ENCODE assay signal across 8 mouse cellular contexts in the genomic region with DNA sequence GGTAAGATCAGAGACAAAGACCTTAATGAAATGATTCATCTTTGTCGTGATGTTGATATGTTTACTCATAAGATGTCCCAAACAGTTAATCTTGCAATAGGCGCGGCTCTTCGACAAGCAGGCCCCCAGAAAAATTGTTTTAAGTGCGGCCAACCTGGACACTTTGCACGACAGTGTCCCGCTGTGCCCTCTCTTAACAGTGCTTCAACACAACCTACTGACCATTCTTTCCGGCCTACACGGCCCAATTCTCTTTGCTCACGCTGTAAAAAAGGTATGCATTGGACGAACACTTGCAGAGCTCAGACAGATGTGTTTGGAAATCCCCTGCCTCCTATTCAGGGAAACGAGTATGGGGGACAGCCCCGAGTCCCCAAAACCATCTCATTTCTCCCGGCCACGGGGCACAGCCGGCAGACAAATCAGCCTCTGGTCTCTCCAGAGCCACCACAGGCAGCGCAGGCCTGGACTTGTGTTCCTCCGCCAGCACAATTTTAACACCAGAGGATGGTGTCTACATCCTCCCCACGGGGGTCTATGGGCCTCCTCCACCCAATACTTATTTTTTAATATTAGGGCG. TPM values are rescaled to one million over a fixed set of nuclear protein-coding genes. Genes with fewer than 3 reads are reported as not detected.
DNase-seq lines count a peak whose midpoint lies in the region; ATAC-seq lines count a peak whose summit lies in the region.
"Not testable (repeated sequence)": the region's sequence is repeated elsewhere in the genome, so short reads cannot be mapped to it uniquely, and the experiment has no call there.
"Had no signal": no experiment of that assay in that cellular context is flagged by ENCODE, and none has a peak within 500 bp of the region (broad histone marks: within the 10 kb centered on the region; RNA-seq: fewer than 3 reads in every experiment).

No protein-coding gene starts in this region.

- whole genome bisulfite sequencing in embryonic facial prominence, embryonic 15.5 days = 39% methylated on average over 20 of the region's 20 CpGs
- WGBS in heart, embryonic 11.5 days (ENCODE audit: insufficient replicate concordance) = 27% methylated on average over 20 of the region's 20 CpGs
- 24% methylated on average over 20 of the region's 20 CpGs for WGBS in hindbrain, embryonic 16.5 days
- 16% methylated on average over 20 of the region's 20 CpGs for WGBS in limb, embryonic 12.5 days
- WGBS in lung, embryonic 16.5 days = 43% methylated on average over 20 of the region's 20 CpGs
- 15% methylated on average over 20 of the region's 20 CpGs for WGBS in neural tube, embryonic 12.5 days

- peak overlapping the region; percentile 80 for H3K4me2 ChIP-seq in embryonic facial prominence, embryonic 15.5 days (replicated peaks)
- H3K4me2 ChIP-seq in heart, embryonic 11.5 days = peak overlapping the region; percentile 71; the same call in 1 of the 2 replicates
- H3K4me2 ChIP-seq in hindbrain, embryonic 16.5 days (ENCODE audit: low read length) = peak overlapping the region; percentile 58
- H3K4me2 ChIP-seq in limb, embryonic 12.5 days = peak overlapping the region; percentile 76
- H3K4me2 ChIP-seq in lung, embryonic 16.5 days (ENCODE audit: low read depth, low read length) = peak overlapping the region; percentile 60; the same call in 1 of the 2 replicates
- H3K4me2 ChIP-seq in neural tube, embryonic 12.5 days (replicated peaks) = peak overlapping the region; percentile 83

- H3K4me3 ChIP-seq in embryonic facial prominence, embryonic 15.5 days (replicated peaks); heart, embryonic 11.5 days (ENCODE audit: low read depth, low read length); hindbrain, embryonic 16.5 days (ENCODE audit: low read length); limb, embryonic 12.5 days (replicated peaks); lung, embryonic 16.5 days (ENCODE audit: low read length); neural tube, embryonic 12.5 days: not testable (repeated sequence)

- H3K9ac ChIP-seq in embryonic facial prominence, embryonic 15.5 days; heart, embryonic 11.5 days (ENCODE audit: low read depth, low read length); hindbrain, embryonic 16.5 days (ENCODE audit: low read depth, low read length); limb, embryonic 12.5 days (replicated peaks); lung, embryonic 16.5 days (ENCODE audit: low read length); neural tube, embryonic 12.5 days: not testable (repeated sequence)

- ATAC-seq in embryonic facial prominence, embryonic 15.5 days (ENCODE audit: insufficient number of reproducible peaks, low FRiP score, low TSS enrichment, low read depth); heart, embryonic 11.5 days (replicated peaks; ENCODE audit: insufficient number of reproducible peaks, low FRiP score, low TSS enrichment); hindbrain, embryonic 16.5 days; limb, embryonic 12.5 days (ENCODE audit: insufficient number of reproducible peaks, insufficient read depth, low FRiP score, low TSS enrichment, low read depth); lung, embryonic 16.5 days (ENCODE audit: low read depth); neural tube, embryonic 12.5 days (ENCODE audit: low FRiP score, low read depth): not testable (repeated sequence)

- H3K27me3 ChIP-seq in embryonic facial prominence, embryonic 15.5 days; heart, embryonic 11.5 days (ENCODE audit: control insufficient read depth, insufficient read depth, low read length); hindbrain, embryonic 16.5 days (replicated peaks; ENCODE audit: control insufficient read depth, insufficient read depth, low read length); limb, embryonic 12.5 days; lung, embryonic 16.5 days (ENCODE audit: control insufficient read depth, insufficient read depth, low read depth, low read length); neural tube, embryonic 12.5 days (replicated peaks): not testable (repeated sequence)

- peak; percentile 13 for DNase-seq in adrenal gland, postnatal 25 days

- not testable (repeated sequence) for H3K36me3 ChIP-seq in embryonic facial prominence, embryonic 15.5 days; heart, embryonic 11.5 days (ENCODE audit: control insufficient read depth, insufficient read depth, low read length); hindbrain, embryonic 16.5 days (ENCODE audit: control insufficient read depth, insufficient read depth, low read length); limb, embryonic 12.5 days; lung, embryonic 16.5 days (ENCODE audit: control insufficient read depth, insufficient read depth, low read length); neural tube, embryonic 12.5 days

- H3K9me3 ChIP-seq in embryonic facial prominence, embryonic 15.5 days (replicated peaks); heart, embryonic 11.5 days (replicated peaks; ENCODE audit: control insufficient read depth, low read length); hindbrain, embryonic 16.5 days (ENCODE audit: control insufficient read depth, low read length); limb, embryonic 12.5 days; lung, embryonic 16.5 days (ENCODE audit: control insufficient read depth, low read length); neural tube, embryonic 12.5 days: not testable (repeated sequence)

- H3K4me1 ChIP-seq in embryonic facial prominence, embryonic 15.5 days; heart, embryonic 11.5 days (ENCODE audit: control insufficient read depth, insufficient read depth, low read length); hindbrain, embryonic 16.5 days (ENCODE audit: control insufficient read depth, insufficient read depth, low read depth, low read length); limb, embryonic 12.5 days (replicated peaks); lung, embryonic 16.5 days (replicated peaks; ENCODE audit: control insufficient read depth, insufficient read depth, low read length); neural tube, embryonic 12.5 days: not testable (repeated sequence)

- H3K27ac ChIP-seq in embryonic facial prominence, embryonic 15.5 days (replicated peaks); heart, embryonic 11.5 days (ENCODE audit: low read depth, low read length); hindbrain, embryonic 16.5 days (ENCODE audit: low read depth, low read length); limb, embryonic 12.5 days; lung, embryonic 16.5 days (ENCODE audit: low read length); neural tube, embryonic 12.5 days: not testable (repeated sequence)

RNA-seq across cellular contexts. Expression of a gene that starts 2.3 kb away (rescaled TPM):
- 13.0 and 13.4 TPM in 2 replicates for total RNA-seq in adrenal gland, postnatal 25 days (2021)
- 5.9 and 8.3 TPM in 2 replicates for polyA plus RNA-seq in embryonic facial prominence, embryonic 15.5 days (2015; fragmentation: Nextera tagmentation; extraction: Ambion mirVana)
- polyA plus RNA-seq in heart, embryonic 11.5 days (2014; fragmentation: Nextera tagmentation; extraction: Ambion mirVana) = 2.1 and 2.2 TPM in 2 replicates
- 0.19 and 0.21 TPM in 2 replicates for polyA plus RNA-seq in hindbrain, embryonic 16.5 days (2015; fragmentation: Nextera tagmentation; extraction: Ambion mirVana)
- 3.6 and 5.1 TPM in 2 replicates for polyA plus RNA-seq in limb, embryonic 12.5 days (2016; fragmentation: Nextera tagmentation; extraction: Ambion mirVana)
- polyA plus RNA-seq in lung, embryonic 16.5 days (2015; fragmentation: Nextera tagmentation; extraction: Ambion mirVana) = 0.21 and 0.35 TPM in 2 replicates
- 0.50 and 0.52 TPM in 2 replicates for polyA plus RNA-seq in neural tube, embryonic 12.5 days (2016; fragmentation: Nextera tagmentation; extraction: Ambion mirVana)
- total RNA-seq: gastrocnemius, adult 2 months had no signal

RNA-seq across cellular contexts. Expression of a gene that starts 54.0 kb away (rescaled TPM):
- total RNA-seq in adrenal gland, postnatal 25 days (2021) = 42.0 and 52.2 TPM in 2 replicates
- 52.9 and 54.5 TPM in 2 replicates for polyA plus RNA-seq in embryonic facial prominence, embryonic 15.5 days (2015; fragmentation: Nextera tagmentation; extraction: Ambion mirVana)
- polyA plus RNA-seq in heart, embryonic 11.5 days (2014; fragmentation: Nextera tagmentation; extraction: Ambion mirVana) = 59.0 and 59.8 TPM in 2 replicates
- polyA plus RNA-seq in hindbrain, embryonic 16.5 days (2015; fragmentation: Nextera tagmentation; extraction: Ambion mirVana) = 33.3 and 36.6 TPM in 2 replicates
- 86.0 and 87.8 TPM in 2 replicates for polyA plus RNA-seq in limb, embryonic 12.5 days (2016; fragmentation: Nextera tagmentation; extraction: Ambion mirVana)
- 50.9 and 51.0 TPM in 2 replicates for polyA plus RNA-seq in lung, embryonic 16.5 days (2015; fragmentation: Nextera tagmentation; extraction: Ambion mirVana)
- 48.5 and 49.3 TPM in 2 replicates for polyA plus RNA-seq in neural tube, embryonic 12.5 days (2016; fragmentation: Nextera tagmentation; extraction: Ambion mirVana)
